Mouse (Mus musculus) cerebellum, adult 2 months (tissue): ENCODE data around the gene Tmem110. TPM values are rescaled to one million over a fixed set of nuclear protein-coding genes. Genes with fewer than 3 reads are reported as not detected.

Experiments used
- DNase-seq, 2 experiments: peaks; one replicate each; pipeline ENCODE4 v3.0.0; 2021
- H3K27ac ChIP-seq: fragments of 200-500 bp; 2 replicates; pipeline ENCODE4 v1.5.1; 2012; ENCODE audit warnings: low read length, control low read depth, inconsistent platforms; ENCODE audit not compliant: insufficient read depth
- H3K27me3 ChIP-seq: fragments of 200-500 bp; 2 replicates; pipeline ENCODE4 v1.6.1; 2012; ENCODE audit warnings: inconsistent platforms, mild to moderate bottlenecking, low read length, moderate library complexity; ENCODE audit not compliant: control insufficient read depth, insufficient read depth
- H3K4me1 ChIP-seq: fragments of 200-500 bp; 2 replicates; pipeline ENCODE4 v1.6.1; 2011; ENCODE audit warnings: low read length; ENCODE audit not compliant: control insufficient read depth, insufficient read depth
- H3K4me3 ChIP-seq: fragments of 200-500 bp; replicated peaks from 2 replicates; pipeline ENCODE3; 2011; ENCODE audit warnings: mild to moderate bottlenecking, low read depth, low read length, control low read depth; ENCODE audit not compliant: insufficient read depth
- CTCF ChIP-seq: fragments of 200-500 bp; IDR thresholded peaks from 2 replicates; pipeline ENCODE4 v1.5.1; 2011; ENCODE audit warnings: low read depth, mild to moderate bottlenecking, control low read depth, low read length, moderate library complexity, borderline replicate concordance; ENCODE audit not compliant: insufficient read depth
- POLR2A ChIP-seq: fragments of 200-500 bp; IDR thresholded peaks from 2 replicates; pipeline ENCODE4 v1.6.1; 2011; ENCODE audit warnings: low read length, control low read depth, borderline replicate concordance; ENCODE audit not compliant: insufficient read depth
- WGBS: fragments of 180-500 bp; shearing (Covaris S2); methylation state at CpG from one replicate; pipeline ENCODE4 v1.1.7; 2018; 5-methylcytosine and 5-hydroxymethylcytosine counted together
- polyA plus RNA-seq: library from polyadenylated mRNA; depleted of rRNA; stranded (reverse); fragments of >200 nt; gene quantifications from 2 replicates; pipeline ENCODE4 v1.2.3, GENCODE M21; 2012

The Tmem110 gene
- polyA plus RNA-seq, 1 experiment: 36.5 TPM

GRCm38 (mm10) chr14:30868826-30869225, 43.4 kb downstream of the Tmem110 start:
- TF ChIP-seq CTCF (no peak), POLR2A (no peak)
- H3K4me1 ChIP-seq: no peaks in the 10 kb centered on the region; the same call in 1 of the 2 replicates

GRCm38 (mm10) chr14:30869391-30869801, 44.0 kb downstream of the Tmem110 start:
- TF ChIP-seq CTCF (no peak), POLR2A (no peak)
- H3K4me1 ChIP-seq: no peaks in the 10 kb centered on the region; the same call in 1 of the 2 replicates
- no peak overlapping the region for H3K27ac ChIP-seq
- no peaks in the 10 kb centered on the region for H3K27me3 ChIP-seq
- DNase-seq: no peak
- no peak overlapping the region for H3K4me3 ChIP-seq
- WGBS: 92% methylated on average over 8 of the region's 8 CpGs

More at GRCm38 (mm10) chr14:30868826-30869225, 43.4 kb downstream of the Tmem110 start:
- Histone ChIP-seq H3K27ac (no peak overlapping the region), H3K27me3 (no peaks in the 10 kb centered on the region), H3K4me3 (no peak overlapping the region)
- 88% methylated on average over 10 of the region's 10 CpGs for WGBS
- DNase-seq: no peak

GRCm38 (mm10) chr14:30870206-30871147, 45.1 kb downstream of the Tmem110 start:
- WGBS: 89% methylated on average over 25 of the region's 25 CpGs
- TF ChIP-seq POLR2A (no peak), CTCF (no peak)
- H3K4me3 ChIP-seq: no peak overlapping the region
- H3K27ac ChIP-seq: no peak overlapping the region
- no peaks in the 10 kb centered on the region; the same call in 1 of the 2 replicates for H3K4me1 ChIP-seq
- DNase-seq: no peak
- no peaks in the 10 kb centered on the region for H3K27me3 ChIP-seq

GRCm38 (mm10) chr14:30874095-30874700, 48.8 kb downstream of the Tmem110 start:
- no peaks in the 10 kb centered on the region for H3K27me3 ChIP-seq
- TF ChIP-seq CTCF: no peak
- no peak for TF ChIP-seq POLR2A
- peaks cover 4% of the 10 kb centered on the region for H3K4me1 ChIP-seq
- DNase-seq: no peak
- H3K4me3 ChIP-seq: no peak overlapping the region
- WGBS: 76% methylated on average over 18 of the region's 18 CpGs
- no peak overlapping the region for H3K27ac ChIP-seq

GRCm38 (mm10) chr14:30875130-30875865, 49.9 kb downstream of the Tmem110 start:
- WGBS: 91% methylated on average over 12 of the region's 12 CpGs
- no peak overlapping the region for H3K4me3 ChIP-seq
- H3K4me1 ChIP-seq: peaks cover 9% of the 10 kb centered on the region
- no peak for TF ChIP-seq CTCF
- no peak for TF ChIP-seq POLR2A
- H3K27me3 ChIP-seq: no peaks in the 10 kb centered on the region
- no peak overlapping the region for H3K27ac ChIP-seq
- DNase-seq: no peak

- Histone ChIP-seq H3K27me3 (no peaks in the 10 kb centered on the region), H3K4me3 (no peak overlapping the region), H3K27ac (no peak overlapping the region), H3K4me1 (peaks cover 9% of the 10 kb centered on the region)
- no peak for DNase-seq
- 82% methylated on average over 9 of the region's 9 CpGs for WGBS
- TF ChIP-seq POLR2A (no peak), CTCF (no peak)
Measured at GRCm38 (mm10) chr14:30875955-30876354, 50.6 kb downstream of the Tmem110 start.

GRCm38 (mm10) chr14:30876451-30876850, 51.1 kb downstream of the Tmem110 start:
- no peak for TF ChIP-seq CTCF
- TF ChIP-seq POLR2A: no peak
- Histone ChIP-seq H3K4me1 (peaks cover 10% of the 10 kb centered on the region), H3K27ac (no peak overlapping the region), H3K27me3 (no peaks in the 10 kb centered on the region), H3K4me3 (no peak overlapping the region)
- WGBS: 87% methylated on average over 10 of the region's 10 CpGs
- no peak for DNase-seq

- Histone ChIP-seq H3K27ac (no peak overlapping the region), H3K27me3 (no peaks in the 10 kb centered on the region), H3K4me1 (peaks cover 19% of the 10 kb centered on the region), H3K4me3 (no peak overlapping the region)
- TF ChIP-seq CTCF (no peak), POLR2A (no peak)
- no peak for DNase-seq
- 94% methylated on average over 3 of the region's 3 CpGs for WGBS
Measured at GRCm38 (mm10) chr14:30877827-30878226, 52.4 kb downstream of the Tmem110 start.
